Mouse (Mus musculus) CH12.LX (cell line): Measurements from ENCODE around the gene Sp8. TPM values are rescaled to one million over a fixed set of nuclear protein-coding genes. Genes with fewer than 3 reads are reported as not detected.

Source experiments
- DNase-seq: peaks from one replicate; pipeline ENCODE4 v3.0.0-alpha.2; 2013; ENCODE audit errors: extremely low read depth
- H3K27ac ChIP-seq: 2 replicates; pipeline ENCODE4 v1.5.1; 2012; ENCODE audit warnings: low read depth, mild to moderate bottlenecking, control low read depth, moderate library complexity; ENCODE audit not compliant: insufficient read depth
- H3K27me3 ChIP-seq: replicated peaks from 2 replicates; pipeline ENCODE3; 2012; ENCODE audit warnings: inconsistent platforms
- H3K36me3 ChIP-seq, 2 experiments: replicated peaks in 1 of 2; 2 replicates each; pipeline versions ENCODE3 to v1.6.1; 2012; ENCODE audit warnings: inconsistent platforms in 1 of 2, low read length in 1 of 2, mild to moderate bottlenecking in 1 of 2, mixed read lengths in 1 of 2, moderate library complexity in 1 of 2; ENCODE audit not compliant: control insufficient read depth in 1 of 2, insufficient read depth in 1 of 2
- H3K4me1 ChIP-seq, 2 experiments: 2 replicates each; pipeline ENCODE4 v1.6.1; 2012; ENCODE audit warnings: inconsistent platforms in 1 of 2, moderate library complexity in 1 of 2; ENCODE audit not compliant: insufficient read depth in 2 of 2, control insufficient read depth in 1 of 2
- H3K4me2 ChIP-seq: 2 replicates; pipeline ENCODE4 v1.6.1; 2012; ENCODE audit warnings: low read depth, mild to moderate bottlenecking, control low read depth; ENCODE audit not compliant: poor library complexity, insufficient read depth, severe bottlenecking
- H3K4me3 ChIP-seq, 3 experiments: fragments of 150-350 bp in 1 of 3; sonication (generic) in 1 of 3; replicated peaks in 1 of 3; 2 replicates each; pipeline versions ENCODE3 to v1.5.1; 2011 to 2012; ENCODE audit warnings: low read depth in 2 of 3, low read length in 2 of 3, mild to moderate bottlenecking in 2 of 3, moderate library complexity in 2 of 3, control low read depth in 1 of 3, improper control_type of control experiment in 1 of 3, inconsistent platforms in 1 of 3, mixed read lengths in 1 of 3; ENCODE audit not compliant: poor library complexity in 1 of 3
- H3K79me2 ChIP-seq: replicated peaks from 2 replicates; pipeline ENCODE4 v1.6.1; 2012; ENCODE audit warnings: mild to moderate bottlenecking, moderate library complexity; ENCODE audit not compliant: control insufficient read depth, poor library complexity, insufficient read depth, severe bottlenecking; ENCODE audit errors: extremely low read depth
- H3K9ac ChIP-seq: 2 replicates; pipeline ENCODE4 v1.6.1; 2012; ENCODE audit warnings: low read depth, mild to moderate bottlenecking, control low read depth, moderate library complexity; ENCODE audit not compliant: insufficient read depth
- H3K9me3 ChIP-seq: replicated peaks from 2 replicates; pipeline ENCODE3; 2012; ENCODE audit warnings: low read length, inconsistent platforms, mixed read lengths
- CHD1 ChIP-seq: IDR thresholded peaks from 2 replicates; pipeline ENCODE4 v1.6.1; 2012; ENCODE audit warnings: low read depth, low read length, improper control_type of control experiment, inconsistent platforms
- CHD2 ChIP-seq: IDR thresholded peaks from 2 replicates; pipeline ENCODE4 v1.6.1; 2011; ENCODE audit warnings: low read length, improper control_type of control experiment
- CTCF ChIP-seq, 2 experiments: IDR thresholded peaks in 1 of 2; conservative IDR thresholded peaks in 1 of 2; 2 replicates each; pipeline ENCODE4 v1.5.1; 2011 to 2012; ENCODE audit warnings: low read depth in 2 of 2, low read length in 2 of 2, improper control_type of control experiment in 1 of 2, inconsistent platforms in 1 of 2, mild to moderate bottlenecking in 1 of 2, moderate library complexity in 1 of 2
- E2F4 ChIP-seq: IDR thresholded peaks from 2 replicates; pipeline ENCODE4 v1.6.1; 2011; ENCODE audit warnings: low read depth, low read length, improper control_type of control experiment; ENCODE audit not compliant: insufficient replicate concordance
- EP300 ChIP-seq: IDR thresholded peaks from 2 replicates; pipeline ENCODE4 v1.6.1; 2011; ENCODE audit warnings: low read length, improper control_type of control experiment
- GABPA ChIP-seq: IDR thresholded peaks from 2 replicates; pipeline ENCODE4 v1.6.1; 2012; ENCODE audit warnings: low read depth, low read length, improper control_type of control experiment, inconsistent platforms; ENCODE audit not compliant: insufficient replicate concordance
- HCFC1 ChIP-seq: IDR thresholded peaks from 2 replicates; pipeline ENCODE4 v1.6.1; 2012; ENCODE audit warnings: low read depth, mild to moderate bottlenecking, inconsistent platforms, low read length, improper control_type of control experiment
- IRF4 ChIP-seq: IDR thresholded peaks from 2 replicates; pipeline ENCODE4 v1.6.1; 2014; ENCODE audit warnings: low read depth, mild to moderate bottlenecking, inconsistent platforms, low read length, improper control_type of control experiment
- JUN ChIP-seq: IDR thresholded peaks from 2 replicates; pipeline ENCODE4 v1.6.1; 2011; ENCODE audit warnings: low read depth, mild to moderate bottlenecking, low read length, improper control_type of control experiment, moderate library complexity; ENCODE audit not compliant: insufficient read depth
- MAFK ChIP-seq: IDR thresholded peaks from 2 replicates; pipeline ENCODE4 v1.6.1; 2011; ENCODE audit warnings: low read length, improper control_type of control experiment; ENCODE audit not compliant: insufficient replicate concordance
- MAZ ChIP-seq: IDR thresholded peaks from 2 replicates; pipeline ENCODE4 v1.6.1; 2012; ENCODE audit warnings: low read depth, mild to moderate bottlenecking, inconsistent platforms, low read length, improper control_type of control experiment, moderate library complexity
- MYC ChIP-seq: IDR thresholded peaks from 2 replicates; pipeline ENCODE4 v1.6.1; 2011; ENCODE audit warnings: low read depth, mild to moderate bottlenecking, improper control_type of control experiment, low read length
- NELFE ChIP-seq: IDR thresholded peaks from 2 replicates; pipeline ENCODE4 v1.6.1; 2011; ENCODE audit warnings: low read depth, low read length, improper control_type of control experiment
- PAX5 ChIP-seq: IDR thresholded peaks from 2 replicates; pipeline ENCODE4 v1.6.1; 2012; ENCODE audit warnings: low read length, inconsistent platforms, mixed read lengths
- POLR2A ChIP-seq: IDR thresholded peaks from 2 replicates; pipeline ENCODE4 v1.6.1; 2011; ENCODE audit warnings: low read depth, mild to moderate bottlenecking, improper control_type of control experiment, low read length
- POLR2AphosphoS2 ChIP-seq: IDR thresholded peaks from 2 replicates; pipeline ENCODE4 v1.6.1; 2011; ENCODE audit warnings: low read depth, low read length, improper control_type of control experiment
- RAD21 ChIP-seq: IDR thresholded peaks from 2 replicates; pipeline ENCODE4 v1.6.1; 2011; ENCODE audit warnings: low read depth, mild to moderate bottlenecking, low read length, improper control_type of control experiment, moderate library complexity
- RCOR1 ChIP-seq: conservative IDR thresholded peaks from 2 replicates; pipeline ENCODE4 v1.6.1; 2012; ENCODE audit warnings: low read depth, mild to moderate bottlenecking, inconsistent platforms, low read length, improper control_type of control experiment
- SIN3A ChIP-seq: IDR thresholded peaks from 2 replicates; pipeline ENCODE4 v1.6.1; 2012; ENCODE audit warnings: low read length, improper control_type of control experiment, inconsistent platforms
- TCF12 ChIP-seq: IDR thresholded peaks from 2 replicates; pipeline ENCODE4 v1.6.1; 2014; ENCODE audit warnings: low read depth, mild to moderate bottlenecking, inconsistent platforms, low read length, improper control_type of control experiment
- UBTF ChIP-seq: IDR thresholded peaks from 2 replicates; pipeline ENCODE4 v1.6.1; 2012; ENCODE audit warnings: low read depth, mild to moderate bottlenecking, inconsistent platforms, low read length, improper control_type of control experiment, moderate library complexity
- USF1 ChIP-seq: IDR thresholded peaks from 2 replicates; pipeline ENCODE4 v1.6.1; 2014; ENCODE audit warnings: low read depth, mild to moderate bottlenecking, inconsistent platforms, low read length, improper control_type of control experiment
- USF2 ChIP-seq: conservative IDR thresholded peaks from 2 replicates; pipeline ENCODE4 v1.6.1; 2011; ENCODE audit warnings: low read depth, low read length, improper control_type of control experiment
- ZC3H11A ChIP-seq: IDR thresholded peaks from 2 replicates; pipeline ENCODE4 v1.6.1; 2012; ENCODE audit warnings: low read depth, mild to moderate bottlenecking, inconsistent platforms, low read length, improper control_type of control experiment
- ZKSCAN1 ChIP-seq: IDR thresholded peaks from 2 replicates; pipeline ENCODE4 v1.6.1; 2012; ENCODE audit warnings: low read depth, inconsistent platforms, low read length, improper control_type of control experiment, borderline replicate concordance
- ZNF384 ChIP-seq: IDR thresholded peaks from 2 replicates; pipeline ENCODE4 v1.6.1; 2012; ENCODE audit warnings: low read depth, low read length, improper control_type of control experiment, inconsistent platforms
- dilution Hi-C: fragments of 300-500 bp; cut with MboI; formaldehyde crosslinking; loops from 2 replicates; pipeline ENCODE4 v1.14.3; 2020; ENCODE audit warnings: low sequenced_read_pairs; ENCODE audit not compliant: extremely low pct_unique_long_range_greater_than_20kb, extremely low pct_ligation_motif_present
- in situ Hi-C: fragments of 300-500 bp; cut with MboI; formaldehyde crosslinking; loops from 3 replicates; pipeline ENCODE4 v1.14.3; 2019; ENCODE audit warnings: low sequenced_read_pairs, low pct_ligation_motif_present, low pct_unique_long_range_greater_than_20kb, mixed read lengths
- polyA plus RNA-seq: library from polyadenylated mRNA; unstranded; fragments of >175 nt; gene quantifications from 2 replicates; pipeline ENCODE4 v1.2.1, GENCODE M21; 2012; ENCODE audit warnings: low read depth; ENCODE audit not compliant: insufficient read length
- total RNA-seq, 2 experiments: library from RNA; depleted of rRNA; stranded (reverse); fragments of 300-350 nt in 1 of 2; fragments of >200 nt in 1 of 2; gene quantifications; 2 replicates each; pipeline ENCODE4 v1.2.3; 2012 to 2014

Gene Sp8
- total and polyA plus RNA-seq, 3 experiments: not detected

DNA sequence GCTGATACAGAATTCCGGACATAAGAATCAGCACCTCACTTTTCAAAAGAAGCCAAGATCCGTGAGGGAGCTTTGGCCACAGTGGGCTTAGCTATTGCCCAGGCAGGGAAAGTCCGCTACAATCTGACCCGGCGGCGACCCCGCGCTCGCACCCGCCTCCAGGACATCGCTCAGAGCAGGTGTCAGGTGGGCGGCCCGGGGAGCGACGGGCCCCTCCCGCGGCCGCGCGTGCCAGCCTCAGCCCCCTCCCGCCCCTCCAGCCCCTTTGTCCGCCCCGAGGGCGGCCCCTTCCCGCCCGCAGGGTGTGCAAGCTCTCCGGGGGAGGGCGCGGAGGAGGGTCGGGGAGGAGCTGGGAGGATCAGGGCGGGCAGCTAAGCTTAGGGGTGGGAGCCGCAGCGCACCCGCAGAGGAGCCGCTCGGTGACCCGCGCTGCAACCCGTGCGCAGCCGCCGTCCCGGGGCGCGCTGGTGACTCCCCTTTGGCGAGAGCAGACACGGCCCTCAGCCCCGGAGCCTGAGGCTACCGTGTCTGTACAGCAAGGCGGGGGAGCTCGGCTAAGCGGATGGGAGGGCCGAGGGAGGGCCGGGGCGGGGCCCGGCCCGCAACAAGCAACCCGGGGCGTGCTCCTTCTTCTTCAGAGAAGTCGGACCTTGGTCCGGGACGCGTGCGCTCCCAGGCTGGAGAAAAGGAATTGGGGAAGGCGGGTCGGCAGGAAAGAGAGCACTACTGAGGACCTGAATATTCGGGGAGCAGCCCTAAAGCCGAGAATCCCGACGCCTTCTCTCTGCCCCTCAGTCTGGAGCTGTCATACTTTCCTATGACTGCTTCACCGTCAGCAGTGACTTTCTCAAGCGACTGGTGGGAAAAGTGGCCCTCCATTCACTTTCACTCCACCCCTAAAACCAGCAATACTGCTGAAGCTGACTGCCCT is 9.5 kb upstream of the Sp8 start:
- H3K4me1 ChIP-seq: no peaks in the 10 kb centered on the region
- dilution Hi-C loops: no loop called here
- H3K79me2 ChIP-seq: no peaks in the 10 kb centered on the region
- H3K9me3 ChIP-seq: no peaks in the 10 kb centered on the region
- in situ Hi-C loops: no loop called here
- no peaks in the 10 kb centered on the region for H3K27me3 ChIP-seq
- H3K27ac ChIP-seq: no peak overlapping the region
- no peak for DNase-seq
- H3K9ac ChIP-seq: no peak overlapping the region
- no peak overlapping the region for H3K4me3 ChIP-seq
- TF ChIP-seq CHD2 (no peak), E2F4 (no peak), RCOR1 (no peak), SIN3A (no peak), POLR2AphosphoS2 (no peak), ZKSCAN1 (no peak), PAX5 (no peak), USF1 (no peak), MYC (no peak), JUN (no peak), USF2 (no peak), HCFC1 (no peak), NELFE (no peak), CHD1 (no peak), MAFK (no peak), CTCF (conservative IDR thresholded peaks at IDR 0.05 in 1 of 2, IDR thresholded peaks at IDR 0.05 in 1 of 2; ENCODE audit: low read depth in 2 of 2, low read length in 2 of 2) (no peak), ZNF384 (no peak), ZC3H11A (no peak), POLR2A (no peak), UBTF (no peak)
- TF ChIP-seq, all 38 proteins: peak for 0
- H3K4me2 ChIP-seq: no peak overlapping the region
- H3K36me3 ChIP-seq: no peaks in the 10 kb centered on the region

DNA sequence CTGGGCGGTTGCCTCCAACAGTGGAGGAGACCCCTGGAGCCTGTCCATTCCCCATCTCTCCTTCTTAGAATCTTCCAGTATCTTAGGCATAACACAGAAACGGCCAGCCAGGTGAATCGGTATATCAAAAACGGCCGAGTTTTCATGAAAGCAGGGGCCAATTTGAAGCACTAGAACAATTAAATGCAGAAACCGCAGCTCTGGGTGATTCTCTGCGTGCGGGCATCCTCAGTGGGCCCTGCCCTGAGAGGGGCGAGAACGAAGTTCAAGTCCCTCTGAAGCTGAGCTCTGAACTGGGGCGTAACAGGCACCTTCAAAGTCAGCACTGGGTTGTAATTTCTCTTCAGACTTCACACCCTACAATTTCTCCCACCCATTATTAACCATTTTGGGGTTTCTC is 8.8 kb upstream of the Sp8 start:
- TF ChIP-seq EP300 (no peak), RCOR1 (no peak), UBTF (no peak), IRF4 (no peak), GABPA (no peak), USF1 (no peak), TCF12 (no peak), POLR2AphosphoS2 (no peak), ZNF384 (no peak), CHD1 (no peak), SIN3A (no peak), RAD21 (no peak), HCFC1 (no peak), MAZ (no peak)
- Histone ChIP-seq H3K79me2 (no peaks in the 10 kb centered on the region), H3K4me3 (no peak overlapping the region), H3K27me3 (no peaks in the 10 kb centered on the region), H3K36me3 (no peaks in the 10 kb centered on the region), H3K9me3 (no peaks in the 10 kb centered on the region), H3K9ac (no peak overlapping the region), H3K4me2 (no peak overlapping the region), H3K27ac (no peak overlapping the region), H3K4me1 (no peaks in the 10 kb centered on the region)
- dilution Hi-C loops: no loop called here
- in situ Hi-C loops: no loop called here
- no peak for DNase-seq
